Mouse (Mus musculus): ENCODE results near the gene 1110059E24Rik.

GRCm38 (mm10) chr19:21663756-21664456 lies 11.1 kb upstream of the 1110059E24Rik start:
- TF ChIP-seq CTCF (IDR thresholded peaks at IDR 0.05; ENCODE audit: extremely low read depth, insufficient read depth, insufficient read length, insufficient replicate concordance): no peak
- no peak for TF ChIP-seq POLR2A (IDR thresholded peaks at IDR 0.05; ENCODE audit: low read depth, low read length)

Measured in spleen, adult 2 months (tissue).